Mouse (Mus musculus) lung, postnatal 0 days (tissue): ENCODE measurements around the gene Swi5. TPM values are rescaled to one million over a fixed set of nuclear protein-coding genes. Genes with fewer than 3 reads are reported as not detected.

Source experiments
- ATAC-seq: fragments of 200-750 bp; cut with Nextera tagmentation; 2 replicates; pipeline ENCODE4 v1.8.0; 2017; ENCODE audit warnings: moderate library complexity
- DNase-seq: peaks from one replicate; pipeline ENCODE4 v3.0.0-alpha.2; 2016; ENCODE audit warnings: low spot score
- H3K27ac ChIP-seq: fragments of 300-500 bp; sonication (generic); 2 replicates; pipeline ENCODE4 v1.5.1; 2014; ENCODE audit warnings: antibody characterized with exemption, mild to moderate bottlenecking, low read length, mixed read lengths
- H3K27me3 ChIP-seq: fragments of 300-500 bp; sonication (generic); replicated peaks from 2 replicates; pipeline ENCODE4 v1.6.1; 2014; ENCODE audit warnings: low read length, mixed read lengths; ENCODE audit not compliant: insufficient read depth
- H3K36me3 ChIP-seq: fragments of 300-500 bp; sonication (generic); 2 replicates; pipeline ENCODE4 v1.6.1; 2014; ENCODE audit warnings: low read length, mixed read lengths; ENCODE audit not compliant: insufficient read depth
- H3K4me1 ChIP-seq: fragments of 300-500 bp; sonication (generic); 2 replicates; pipeline ENCODE4 v1.6.1; 2014; ENCODE audit warnings: antibody characterized with exemption, low read depth, low read length, mixed read lengths; ENCODE audit not compliant: insufficient read depth
- H3K4me2 ChIP-seq: fragments of 300-500 bp; sonication (generic); replicated peaks from 2 replicates; pipeline ENCODE4 v1.6.1; 2014; ENCODE audit warnings: low read depth, mild to moderate bottlenecking, low read length, moderate library complexity, mixed read lengths
- H3K4me3 ChIP-seq: fragments of 300-500 bp; sonication (generic); 2 replicates; pipeline ENCODE4 v1.5.1; 2014; ENCODE audit warnings: low read depth, low read length
- H3K9ac ChIP-seq: fragments of 300-500 bp; sonication (generic); replicated peaks from 2 replicates; pipeline ENCODE4 v1.6.1; 2014; ENCODE audit warnings: low read depth, mild to moderate bottlenecking
- H3K9me3 ChIP-seq: fragments of 300-500 bp; sonication (generic); 2 replicates; pipeline ENCODE4 v1.6.1; 2016; ENCODE audit warnings: low read length, mixed read lengths
- CTCF ChIP-seq: IDR thresholded peaks from 2 replicates; pipeline ENCODE4 v1.5.1; 2016; ENCODE audit warnings: antibody characterized with exemption, mild to moderate bottlenecking
- EP300 ChIP-seq: IDR thresholded peaks from 2 replicates; pipeline ENCODE4 v1.6.1; 2016; ENCODE audit warnings: antibody characterized with exemption, mild to moderate bottlenecking, control low read depth
- WGBS: fragments of 180-500 bp; shearing (Covaris S2); extraction: QIAGEN DNeasy Blood & Tissue Kit; methylation state at CpG from one replicate; pipeline ENCODE4 v1.1.7; 2014; 5-methylcytosine and 5-hydroxymethylcytosine counted together
- polyA plus RNA-seq: library from polyadenylated mRNA; unstranded; fragments of >200 nt; fragmentation: Nextera tagmentation; extraction: Ambion mirVana; gene quantifications from 2 replicates; pipeline ENCODE4 v1.2.1, GENCODE M21; 2015

Gene Swi5
- polyA plus RNA-seq, 1 experiment from 2014 or later = 299 TPM

- Histone ChIP-seq H3K9ac (peak within 1 kb of the TSS; percentile 87), H3K27ac (peak within 1 kb of the TSS; percentile 87), H3K4me1 (peaks cover 8% of the 10 kb centered on the region; the same call in 1 of the 2 replicates), H3K27me3 (no peaks in the 10 kb centered on the region), H3K4me3 (peak within 1 kb of the TSS; percentile 84), H3K4me2 (peak within 1 kb of the TSS; percentile 81), H3K36me3 (0 out of 2 replicates have a peak, but pooled peaks cover 2% of the 10 kb centered on the region), H3K9me3 (no peaks in the 10 kb centered on the region)
- 1% methylated on average over 20 of the region's 23 CpGs for WGBS
- DNase-seq = no peak
- ATAC-seq = no peak
- TF ChIP-seq EP300 (no peak), CTCF (no peak)
Observed at GRCm38 (mm10) chr2:32287334-32287840, 488 bp downstream of the Swi5 start, which contains the start of gene Golga2. Golga2 (plus strand) TSS chr2:32287384.

GRCm38 (mm10) chr2:32283986-32284385 lies 3.9 kb downstream of the Swi5 start:
- 45% methylated on average over 3 of the region's 3 CpGs for WGBS
- peaks cover 11% of the 10 kb centered on the region for H3K36me3 ChIP-seq

GRCm38 (mm10) chr2:32282727-32283126 lies 5.1 kb downstream of the Swi5 start:
- Histone ChIP-seq H3K27me3 (no peaks in the 10 kb centered on the region), H3K27ac (no peak overlapping the region), H3K36me3 (peaks cover 19% of the 10 kb centered on the region), H3K4me1 (0 out of 2 replicates have a peak, but pooled peaks cover 3% of the 10 kb centered on the region), H3K9me3 (no peaks in the 10 kb centered on the region), H3K4me2 (no peak overlapping the region), H3K9ac (no peak overlapping the region), H3K4me3 (no peak overlapping the region)
- DNase-seq (peak; percentile 71), ATAC-seq (0 out of 2 replicates have a peak, but pooled peaks have one; percentile 25)
- WGBS = 87% methylated on average over 1 of the region's 1 CpGs
- TF ChIP-seq CTCF (peak; percentile 79), EP300 (no peak)

More at GRCm38 (mm10) chr2:32283986-32284385, 3.9 kb downstream of the Swi5 start:
- peaks cover 3% of the 10 kb centered on the region; the same call in 1 of the 2 replicates for H3K4me1 ChIP-seq
- ATAC-seq = peak; percentile 12
- 0 out of 2 replicates have a peak overlapping the region, but pooled peaks have one; percentile 57 for H3K27ac ChIP-seq
- no peak overlapping the region for H3K9ac ChIP-seq
- H3K4me2 ChIP-seq = no peak overlapping the region
- no peak overlapping the region for H3K4me3 ChIP-seq
- no peaks in the 10 kb centered on the region for H3K9me3 ChIP-seq
- TF ChIP-seq CTCF (no peak), EP300 (no peak)
- DNase-seq = peak; percentile 74
- no peaks in the 10 kb centered on the region for H3K27me3 ChIP-seq

DNA sequence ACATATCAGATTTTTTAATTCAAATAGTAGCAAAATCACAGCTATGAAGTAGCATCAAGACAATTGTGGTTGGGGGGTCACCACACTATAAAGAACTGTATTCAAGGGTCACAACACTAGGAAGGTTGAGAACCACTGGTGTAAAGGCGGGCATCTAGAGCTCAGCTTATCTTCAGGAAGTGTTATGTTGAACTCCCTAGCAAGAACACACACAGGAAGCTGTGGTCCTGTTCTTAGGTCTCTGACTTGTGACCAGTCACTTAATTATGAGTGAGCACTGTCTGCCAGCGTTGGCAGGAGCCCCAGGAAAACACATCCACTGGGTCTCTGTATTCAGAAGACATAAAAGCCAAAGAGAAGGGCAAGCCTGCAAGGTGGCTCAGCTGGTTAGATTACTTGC lies 5.6 kb downstream of the Swi5 start:
- Histone ChIP-seq H3K27ac (no peak overlapping the region), H3K4me3 (no peak overlapping the region), H3K4me2 (no peak overlapping the region), H3K36me3 (peaks cover 19% of the 10 kb centered on the region), H3K27me3 (no peaks in the 10 kb centered on the region), H3K4me1 (0 out of 2 replicates have a peak, but pooled peaks cover 3% of the 10 kb centered on the region), H3K9ac (no peak overlapping the region), H3K9me3 (no peaks in the 10 kb centered on the region)
- WGBS = 86% methylated on average over 2 of the region's 2 CpGs
- no peak for ATAC-seq
- TF ChIP-seq CTCF (no peak), EP300 (no peak)
- DNase-seq = no peak

GRCm38 (mm10) chr2:32275823-32276222 lies 12.1 kb downstream of the Swi5 start:
- ATAC-seq (no peak), DNase-seq (no peak)
- no peaks in the 10 kb centered on the region for H3K27me3 ChIP-seq
- H3K36me3 ChIP-seq = peaks cover 19% of the 10 kb centered on the region
- H3K4me1 ChIP-seq = no peaks in the 10 kb centered on the region
- no peak overlapping the region for H3K27ac ChIP-seq
- H3K9me3 ChIP-seq = no peaks in the 10 kb centered on the region
- TF ChIP-seq CTCF (0 out of 2 replicates have a peak, but pooled peaks have one; percentile 11), EP300 (no peak)
- no peak overlapping the region for H3K4me2 ChIP-seq
- WGBS = 59% methylated on average over 3 of the region's 3 CpGs
- no peak overlapping the region for H3K4me3 ChIP-seq
- H3K9ac ChIP-seq = no peak overlapping the region

DNA sequence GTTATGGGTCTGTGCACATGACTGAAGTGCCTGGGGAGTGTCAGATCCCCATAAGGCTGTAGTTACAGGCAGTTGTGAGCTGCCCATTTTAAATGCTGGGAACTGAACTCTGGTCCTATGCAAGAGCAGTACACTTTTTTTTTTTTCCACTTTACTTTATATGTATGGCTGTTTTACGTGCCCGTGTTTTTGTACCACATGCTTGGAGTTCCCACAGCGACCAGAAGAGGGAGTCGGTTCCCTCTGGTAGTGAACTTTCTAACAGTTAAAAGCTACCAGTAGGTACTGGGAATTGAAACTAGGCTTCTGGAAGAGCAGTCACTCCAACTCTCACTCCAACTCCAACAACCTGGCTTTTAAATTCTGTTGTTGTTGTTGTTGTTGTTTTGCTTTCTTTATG lies 27.2 kb downstream of the Swi5 start:
- TF ChIP-seq EP300 (no peak), CTCF (peak; percentile 65)
- Histone ChIP-seq H3K4me2 (no peak overlapping the region), H3K9ac (no peak overlapping the region), H3K27ac (no peak overlapping the region), H3K36me3 (no peaks in the 10 kb centered on the region; the same call in 1 of the 2 replicates), H3K9me3 (no peaks in the 10 kb centered on the region), H3K4me1 (peaks cover 9% of the 10 kb centered on the region; the same call in 1 of the 2 replicates), H3K27me3 (no peaks in the 10 kb centered on the region), H3K4me3 (no peak overlapping the region)
- WGBS = 19% methylated on average over 4 of the region's 4 CpGs
- ATAC-seq (no peak), DNase-seq (peak; percentile 61)
